Mouse (Mus musculus) embryo, embryonic 11 days (tissue): ENCODE measurements around the gene Klre1.
A peak's percentile ranks its signal among the peaks of the same experiment; 100 is the strongest.

Source experiments
- DNase-seq: peaks from one replicate; pipeline ENCODE4 v3.0.0-alpha.2; 2015

Gene Klre1

GRCm38 (mm10) chr6:129577605-129578004, at the start of gene Klre1:
TSS of gene Klre1 (plus strand) at chr6:129577905.
- no peak for DNase-seq

- no peak for DNase-seq
These were observed 48.1 kb upstream of the Klre1 start for GRCm38 (mm10) chr6:129529605-129530004.

GRCm38 (mm10) chr6:129530261-129530660, 47.4 kb upstream of the Klre1 start:
- no peak for DNase-seq

GRCm38 (mm10) chr6:129532556-129532941, 45.2 kb upstream of the Klre1 start:
- peak; percentile 57 for DNase-seq

GRCm38 (mm10) chr6:129532942-129533860, 44.5 kb upstream of the Klre1 start, which contains the start of gene Gabarapl1:
TSS of gene Gabarapl1 (plus strand) at chr6:129533160.
- DNase-seq: peak; percentile 86

- DNase-seq: peak; percentile 39
These were observed 43.6 kb upstream of the Klre1 start for GRCm38 (mm10) chr6:129534057-129534456.

- no peak for DNase-seq
These were observed 43.0 kb upstream of the Klre1 start for GRCm38 (mm10) chr6:129534627-129535190.

GRCm38 (mm10) chr6:129535723-129536122, 42.0 kb upstream of the Klre1 start:
- DNase-seq: no peak

GRCm38 (mm10) chr6:129538555-129538954, 39.1 kb upstream of the Klre1 start:
- no peak for DNase-seq

GRCm38 (mm10) chr6:129541931-129542330, 35.8 kb upstream of the Klre1 start:
- no peak for DNase-seq

- no peak for DNase-seq
These were observed 35.2 kb upstream of the Klre1 start for GRCm38 (mm10) chr6:129542540-129542939.

- peak; percentile 70 for DNase-seq
These were observed 33.7 kb upstream of the Klre1 start for GRCm38 (mm10) chr6:129543709-129544606.

- no peak for DNase-seq
These were observed 30.4 kb upstream of the Klre1 start for GRCm38 (mm10) chr6:129547277-129547676.

- no peak for DNase-seq
These were observed 29.7 kb upstream of the Klre1 start for GRCm38 (mm10) chr6:129548009-129548408.

GRCm38 (mm10) chr6:129557298-129558023, 20.2 kb upstream of the Klre1 start:
- DNase-seq: peak; percentile 36

GRCm38 (mm10) chr6:129558946-129559640, 18.6 kb upstream of the Klre1 start:
- DNase-seq: peak; percentile 84

- no peak for DNase-seq
These were observed 18.1 kb upstream of the Klre1 start for GRCm38 (mm10) chr6:129559641-129560027.

- no peak for DNase-seq
These were observed 12.4 kb upstream of the Klre1 start for GRCm38 (mm10) chr6:129565257-129565656.

GRCm38 (mm10) chr6:129575315-129575714, 2.4 kb upstream of the Klre1 start:
- no peak for DNase-seq

GRCm38 (mm10) chr6:129581274-129581673, 3.6 kb downstream of the Klre1 start:
- DNase-seq: no peak

- no peak for DNase-seq
These were observed 4.2 kb downstream of the Klre1 start for GRCm38 (mm10) chr6:129581896-129582295.

- no peak for DNase-seq
These were observed 5.3 kb downstream of the Klre1 start for GRCm38 (mm10) chr6:129583014-129583413.
